30 mouse cellular contexts compared by ENCODE assay signal in genomic region chr2:94690560-94690959, GRCm38 (mm10).
DNase-seq lines count a peak whose midpoint lies in the region; ATAC-seq and TF ChIP-seq lines count a peak whose summit lies in the region.
"Had no signal": no experiment of that assay in that cellular context is flagged by ENCODE, and none has a peak within 500 bp of the region (broad histone marks: within the 10 kb centered on the region; RNA-seq: fewer than 3 reads in every experiment).

No protein-coding gene starts in this region.

- no peaks in the 10 kb centered on the region for H3K27me3 ChIP-seq in hindbrain, postnatal 0 days (ENCODE audit: insufficient read depth, low read length)
- no peaks in the 10 kb centered on the region for H3K27me3 ChIP-seq in hindbrain, embryonic 16.5 days (replicated peaks; ENCODE audit: control insufficient read depth, insufficient read depth, low read length)
- H3K27me3 ChIP-seq in limb, embryonic 13.5 days: no peaks in the 10 kb centered on the region
- H3K27me3 ChIP-seq in limb, embryonic 10.5 days (ENCODE audit: low read depth, poor library complexity, severe bottlenecking): no peaks in the 10 kb centered on the region
- H3K27me3 ChIP-seq in stomach, embryonic 14.5 days (ENCODE audit: control insufficient read depth, insufficient read depth, low read length): no peaks in the 10 kb centered on the region
- no peaks in the 10 kb centered on the region for H3K27me3 ChIP-seq in stomach, postnatal 0 days (ENCODE audit: control insufficient read depth, insufficient read depth, low read length)
- H3K27me3 ChIP-seq: CH12.LX; embryonic facial prominence, embryonic 15.5 days; forebrain, embryonic 13.5 days; heart, embryonic 13.5 days; hindbrain, embryonic 15.5 days; intestine, embryonic 15.5 days; midbrain, embryonic 15.5 days; neural tube, embryonic 12.5 days had no signal

- peak; percentile 12 for DNase-seq in cerebellum, postnatal 10 days
- no peak for DNase-seq in cerebellum, adult 11-12 months
- peak; percentile 38 for DNase-seq in hindbrain, postnatal 0 days (ENCODE audit: low spot score)
- DNase-seq in limb, embryonic 10.5 days (ENCODE audit: low spot score): no peak
- DNase-seq in stomach, postnatal 0 days (ENCODE audit: low spot score): no peak
- DNase-seq: adrenal gland, adult 2 months; adrenal gland, postnatal 36 days; cerebellum, adult 8-10 months; cerebellum, postnatal 36 days; embryo, embryonic 11 days; heart, postnatal 10 days; kidney, adult 9 months; kidney, postnatal 4 days; lung, postnatal 4 days; thymus, postnatal 14 days had no signal

- no peaks in the 10 kb centered on the region for H3K36me3 ChIP-seq in hindbrain, postnatal 0 days (ENCODE audit: insufficient read depth, low read length)
- H3K36me3 ChIP-seq in hindbrain, embryonic 16.5 days (ENCODE audit: control insufficient read depth, insufficient read depth, low read length): no peaks in the 10 kb centered on the region
- no peaks in the 10 kb centered on the region for H3K36me3 ChIP-seq in limb, embryonic 13.5 days
- no peaks in the 10 kb centered on the region for H3K36me3 ChIP-seq in limb, embryonic 10.5 days
- H3K36me3 ChIP-seq in stomach, embryonic 14.5 days (ENCODE audit: control insufficient read depth, insufficient read depth, low read length): no peaks in the 10 kb centered on the region
- no peaks in the 10 kb centered on the region for H3K36me3 ChIP-seq in stomach, postnatal 0 days (ENCODE audit: control insufficient read depth, insufficient read depth, low read length)
- H3K36me3 ChIP-seq: embryonic facial prominence, embryonic 15.5 days; heart, embryonic 13.5 days; hindbrain, embryonic 10.5 days; hindbrain, embryonic 15.5 days; intestine, embryonic 15.5 days; midbrain, embryonic 15.5 days; neural tube, embryonic 12.5 days had no signal

- 36% methylated on average over 4 of the region's 4 CpGs for WGBS in hindbrain, postnatal 0 days
- 45% methylated on average over 4 of the region's 4 CpGs for WGBS in hindbrain, embryonic 16.5 days
- 19% methylated on average over 4 of the region's 4 CpGs for WGBS in limb, embryonic 13.5 days
- 57% methylated on average over 4 of the region's 4 CpGs for WGBS in limb, embryonic 10.5 days
- 25% methylated on average over 4 of the region's 4 CpGs for WGBS in stomach, embryonic 14.5 days
- WGBS in stomach, postnatal 0 days: 21% methylated on average over 4 of the region's 4 CpGs

- no peak overlapping the region for H3K27ac ChIP-seq in hindbrain, postnatal 0 days
- no peak overlapping the region for H3K27ac ChIP-seq in hindbrain, embryonic 16.5 days (ENCODE audit: low read depth, low read length)
- H3K27ac ChIP-seq in limb, embryonic 13.5 days: no peak overlapping the region
- H3K27ac ChIP-seq in limb, embryonic 10.5 days: no peak overlapping the region
- H3K27ac ChIP-seq in stomach, embryonic 14.5 days (ENCODE audit: low read length): no peak overlapping the region
- no peak overlapping the region for H3K27ac ChIP-seq in stomach, postnatal 0 days (replicated peaks)
- H3K27ac ChIP-seq: embryonic facial prominence, embryonic 15.5 days; forebrain, embryonic 13.5 days; heart, embryonic 13.5 days; hindbrain, embryonic 10.5 days; hindbrain, embryonic 15.5 days; intestine, embryonic 15.5 days; midbrain, embryonic 15.5 days; neural tube, embryonic 12.5 days had no signal

- no peak for ATAC-seq in hindbrain, postnatal 0 days
- no peak for ATAC-seq in hindbrain, embryonic 16.5 days
- ATAC-seq in limb, embryonic 13.5 days (ENCODE audit: low FRiP score, low read depth): peak; percentile 40; the same call in 1 of the 2 replicates
- peak; percentile 37; the same call in 1 of the 2 replicates for ATAC-seq in stomach, embryonic 14.5 days (ENCODE audit: insufficient number of reproducible peaks, insufficient read depth, low FRiP score, low read depth)
- ATAC-seq in stomach, postnatal 0 days (ENCODE audit: low FRiP score, low TSS enrichment): no peak
- ATAC-seq: activated CD4-positive, CD25-positive, alpha-beta regulatory T cell, adult 4 months; forebrain, embryonic 13.5 days; intestine, embryonic 15.5 days; midbrain, embryonic 15.5 days had no signal

- no peak for TF ChIP-seq EP300 in stomach, postnatal 0 days (optimal IDR thresholded peaks at IDR 0.05)

- no peak overlapping the region for H3K9ac ChIP-seq in hindbrain, postnatal 0 days (replicated peaks; ENCODE audit: low read length)
- H3K9ac ChIP-seq in hindbrain, embryonic 16.5 days (ENCODE audit: low read depth, low read length): no peak overlapping the region
- H3K9ac ChIP-seq in limb, embryonic 13.5 days: no peak overlapping the region
- no peak overlapping the region for H3K9ac ChIP-seq in stomach, embryonic 14.5 days (replicated peaks; ENCODE audit: low read depth, low read length)
- H3K9ac ChIP-seq in stomach, postnatal 0 days (ENCODE audit: low read length): no peak overlapping the region
- H3K9ac ChIP-seq: embryonic facial prominence, embryonic 15.5 days; forebrain, embryonic 13.5 days; heart, embryonic 13.5 days; hindbrain, embryonic 15.5 days; intestine, embryonic 15.5 days; midbrain, embryonic 15.5 days; neural tube, embryonic 12.5 days had no signal

- no peak overlapping the region for H3K4me3 ChIP-seq in hindbrain, postnatal 0 days (ENCODE audit: low read length)
- H3K4me3 ChIP-seq in hindbrain, embryonic 16.5 days (ENCODE audit: low read length): no peak overlapping the region
- H3K4me3 ChIP-seq in limb, embryonic 13.5 days: no peak overlapping the region
- no peak overlapping the region for H3K4me3 ChIP-seq in limb, embryonic 10.5 days
- no peak overlapping the region for H3K4me3 ChIP-seq in stomach, embryonic 14.5 days (ENCODE audit: low read depth, low read length)
- no peak overlapping the region for H3K4me3 ChIP-seq in stomach, postnatal 0 days (ENCODE audit: low read depth, low read length)
- H3K4me3 ChIP-seq: embryonic facial prominence, embryonic 15.5 days; forebrain, embryonic 13.5 days; heart, embryonic 13.5 days; hindbrain, embryonic 10.5 days; hindbrain, embryonic 15.5 days; intestine, embryonic 15.5 days; midbrain, embryonic 15.5 days; myocyte; neural tube, embryonic 12.5 days had no signal

- no peak for TF ChIP-seq CTCF in hindbrain, postnatal 0 days (IDR thresholded peaks at IDR 0.05; ENCODE audit: low read depth)
- no peak for TF ChIP-seq CTCF in stomach, postnatal 0 days (IDR thresholded peaks at IDR 0.05; ENCODE audit: low read depth)

- H3K4me2 ChIP-seq in hindbrain, postnatal 0 days (ENCODE audit: low read depth, low read length): no peak overlapping the region
- no peak overlapping the region for H3K4me2 ChIP-seq in hindbrain, embryonic 16.5 days (ENCODE audit: low read length)
- no peak overlapping the region for H3K4me2 ChIP-seq in limb, embryonic 13.5 days (replicated peaks)
- 0 out of 2 replicates have a peak overlapping the region, but pooled peaks have one; percentile 3 for H3K4me2 ChIP-seq in stomach, embryonic 14.5 days (replicated peaks; ENCODE audit: low read depth, low read length)
- no peak overlapping the region for H3K4me2 ChIP-seq in stomach, postnatal 0 days (replicated peaks; ENCODE audit: low read depth)
- H3K4me2 ChIP-seq: embryonic facial prominence, embryonic 15.5 days; forebrain, embryonic 13.5 days; heart, embryonic 13.5 days; hindbrain, embryonic 15.5 days; intestine, embryonic 15.5 days; liver, embryonic 11.5 days; midbrain, embryonic 15.5 days; neural tube, embryonic 12.5 days had no signal

- H3K9me3 ChIP-seq in hindbrain, postnatal 0 days (ENCODE audit: low read length): no peaks in the 10 kb centered on the region
- no peaks in the 10 kb centered on the region for H3K9me3 ChIP-seq in hindbrain, embryonic 16.5 days (ENCODE audit: control insufficient read depth, low read length)
- no peaks in the 10 kb centered on the region for H3K9me3 ChIP-seq in limb, embryonic 13.5 days
- H3K9me3 ChIP-seq in limb, embryonic 10.5 days (replicated peaks): no peaks in the 10 kb centered on the region
- no peaks in the 10 kb centered on the region for H3K9me3 ChIP-seq in stomach, embryonic 14.5 days (ENCODE audit: control insufficient read depth, low read depth, low read length)
- no peaks in the 10 kb centered on the region for H3K9me3 ChIP-seq in stomach, postnatal 0 days (ENCODE audit: control insufficient read depth, low read length)
- H3K9me3 ChIP-seq: embryonic facial prominence, embryonic 15.5 days; forebrain, embryonic 13.5 days; heart, embryonic 13.5 days; hindbrain, embryonic 10.5 days; hindbrain, embryonic 15.5 days; intestine, embryonic 15.5 days; midbrain, embryonic 15.5 days; neural tube, embryonic 12.5 days had no signal

- H3K4me1 ChIP-seq in hindbrain, postnatal 0 days (ENCODE audit: insufficient read depth, low read length): no peaks in the 10 kb centered on the region
- no peaks in the 10 kb centered on the region for H3K4me1 ChIP-seq in hindbrain, embryonic 16.5 days (ENCODE audit: control insufficient read depth, insufficient read depth, low read depth, low read length)
- peaks cover 8% of the 10 kb centered on the region for H3K4me1 ChIP-seq in limb, embryonic 13.5 days
- H3K4me1 ChIP-seq in limb, embryonic 10.5 days: no peaks in the 10 kb centered on the region
- H3K4me1 ChIP-seq in stomach, embryonic 14.5 days (ENCODE audit: control insufficient read depth, insufficient read depth, low read length): peaks cover 7% of the 10 kb centered on the region; the same call in 1 of the 2 replicates
- H3K4me1 ChIP-seq in stomach, postnatal 0 days (replicated peaks; ENCODE audit: control insufficient read depth, insufficient read depth): no peaks in the 10 kb centered on the region
- H3K4me1 ChIP-seq: embryonic facial prominence, embryonic 15.5 days; forebrain, embryonic 13.5 days; heart, embryonic 13.5 days; hindbrain, embryonic 10.5 days; hindbrain, embryonic 15.5 days; intestine, embryonic 15.5 days; midbrain, embryonic 15.5 days; neural tube, embryonic 12.5 days had no signal

Comparison
In these comparisons a context has a peak if more than half of its experiments do, and no peak if none do; other contexts are left out.
1. DNase-seq: peak in cerebellum, postnatal 10 days (2 of 2) and hindbrain, postnatal 0 days (single experiment); none in cerebellum, adult 11-12 months (single experiment), limb, embryonic 10.5 days (single experiment) and stomach, postnatal 0 days (single experiment).
2. ATAC-seq: peak in limb, embryonic 13.5 days (single experiment) and stomach, embryonic 14.5 days (single experiment); none in hindbrain, postnatal 0 days (single experiment), hindbrain, embryonic 16.5 days (single experiment) and stomach, postnatal 0 days (single experiment).